Mouse (Mus musculus): ENCODE data around the gene Tfrc. TPM values are rescaled to one million over a fixed set of nuclear protein-coding genes. Genes with fewer than 3 reads are reported as not detected.

Gene Tfrc
- polyA plus RNA-seq, 1 experiment from 2014 or later, result 40.2 TPM

GRCm38 (mm10) chr16:32628140-32628539, 19.4 kb downstream of the Tfrc start:
- Histone ChIP-seq H3K4me1 (ENCODE audit: control insufficient read depth, insufficient read depth, low read length) (no peaks in the 10 kb centered on the region), H3K9me3 (ENCODE audit: control insufficient read depth, low read length) (no peaks in the 10 kb centered on the region), H3K4me3 (ENCODE audit: low read depth, low read length) (no peak overlapping the region), H3K4me2 (ENCODE audit: low read depth, low read length) (no peak overlapping the region), H3K27me3 (replicated peaks; ENCODE audit: control insufficient read depth, insufficient read depth, low read length) (no peaks in the 10 kb centered on the region), H3K27ac (replicated peaks; ENCODE audit: low read depth, low read length) (no peak overlapping the region), H3K9ac (ENCODE audit: low read depth, low read length) (no peak overlapping the region), H3K36me3 (ENCODE audit: control insufficient read depth, insufficient read depth, low read length) (peaks cover 69% of the 10 kb centered on the region)
- no peak for DNase-seq (ENCODE audit: low spot score)
- no peak for ATAC-seq (ENCODE audit: low read depth)
- WGBS, result 92% methylated on average over 8 of the region's 8 CpGs

- Histone ChIP-seq H3K27ac (replicated peaks; ENCODE audit: low read depth, low read length) (no peak overlapping the region), H3K9ac (ENCODE audit: low read depth, low read length) (no peak overlapping the region), H3K9me3 (ENCODE audit: control insufficient read depth, low read length) (no peaks in the 10 kb centered on the region), H3K4me1 (ENCODE audit: control insufficient read depth, insufficient read depth, low read length) (no peaks in the 10 kb centered on the region), H3K36me3 (ENCODE audit: control insufficient read depth, insufficient read depth, low read length) (peaks cover 34% of the 10 kb centered on the region), H3K27me3 (replicated peaks; ENCODE audit: control insufficient read depth, insufficient read depth, low read length) (no peaks in the 10 kb centered on the region), H3K4me3 (ENCODE audit: low read depth, low read length) (no peak overlapping the region), H3K4me2 (ENCODE audit: low read depth, low read length) (no peak overlapping the region)
- ATAC-seq (ENCODE audit: low read depth) (no peak), DNase-seq (ENCODE audit: low spot score) (no peak)
- WGBS, result 88% methylated on average over 4 of the region's 4 CpGs
Observed at GRCm38 (mm10) chr16:32632328-32632824, 23.7 kb downstream of the Tfrc start.

GRCm38 (mm10) chr16:32633486-32634012, 24.8 kb downstream of the Tfrc start:
- DNase-seq (ENCODE audit: low spot score) (no peak), ATAC-seq (ENCODE audit: low read depth) (no peak)
- H3K27ac ChIP-seq (replicated peaks; ENCODE audit: low read depth, low read length), result no peak overlapping the region
- WGBS, result 98% methylated on average over 4 of the region's 4 CpGs
- no peaks in the 10 kb centered on the region for H3K4me1 ChIP-seq (ENCODE audit: control insufficient read depth, insufficient read depth, low read length)
- no peak overlapping the region for H3K4me3 ChIP-seq (ENCODE audit: low read depth, low read length)
- H3K4me2 ChIP-seq (ENCODE audit: low read depth, low read length), result no peak overlapping the region
- H3K9ac ChIP-seq (ENCODE audit: low read depth, low read length), result no peak overlapping the region
- no peaks in the 10 kb centered on the region for H3K9me3 ChIP-seq (ENCODE audit: control insufficient read depth, low read length)
- no peaks in the 10 kb centered on the region for H3K27me3 ChIP-seq (replicated peaks; ENCODE audit: control insufficient read depth, insufficient read depth, low read length)
- peaks cover 27% of the 10 kb centered on the region for H3K36me3 ChIP-seq (ENCODE audit: control insufficient read depth, insufficient read depth, low read length)

GRCm38 (mm10) chr16:32634183-32634582, 25.5 kb downstream of the Tfrc start:
- H3K4me1 ChIP-seq (ENCODE audit: control insufficient read depth, insufficient read depth, low read length), result no peaks in the 10 kb centered on the region
- H3K36me3 ChIP-seq (ENCODE audit: control insufficient read depth, insufficient read depth, low read length), result peaks cover 21% of the 10 kb centered on the region

GRCm38 (mm10) chr16:32635314-32635713, 26.6 kb downstream of the Tfrc start:
- no peaks in the 10 kb centered on the region for H3K9me3 ChIP-seq (ENCODE audit: control insufficient read depth, low read length)
- WGBS, result 81% methylated on average over 3 of the region's 3 CpGs
- H3K4me2 ChIP-seq (ENCODE audit: low read depth, low read length), result no peak overlapping the region
- DNase-seq (ENCODE audit: low spot score) (peak; percentile 59), ATAC-seq (ENCODE audit: low read depth) (peak; percentile 55; the same call in 1 of the 2 replicates)
- H3K36me3 ChIP-seq (ENCODE audit: control insufficient read depth, insufficient read depth, low read length), result peaks cover 11% of the 10 kb centered on the region
- no peaks in the 10 kb centered on the region for H3K4me1 ChIP-seq (ENCODE audit: control insufficient read depth, insufficient read depth, low read length)
- H3K27ac ChIP-seq (replicated peaks; ENCODE audit: low read depth, low read length), result no peak overlapping the region
- no peak overlapping the region for H3K9ac ChIP-seq (ENCODE audit: low read depth, low read length)
- H3K4me3 ChIP-seq (ENCODE audit: low read depth, low read length), result no peak overlapping the region
- no peaks in the 10 kb centered on the region for H3K27me3 ChIP-seq (replicated peaks; ENCODE audit: control insufficient read depth, insufficient read depth, low read length)

More at GRCm38 (mm10) chr16:32634183-32634582, 25.5 kb downstream of the Tfrc start:
- no peak overlapping the region for H3K27ac ChIP-seq (replicated peaks; ENCODE audit: low read depth, low read length)
- 77% methylated on average over 5 of the region's 5 CpGs for WGBS
- H3K27me3 ChIP-seq (replicated peaks; ENCODE audit: control insufficient read depth, insufficient read depth, low read length), result no peaks in the 10 kb centered on the region
- H3K4me3 ChIP-seq (ENCODE audit: low read depth, low read length), result no peak overlapping the region
- H3K9ac ChIP-seq (ENCODE audit: low read depth, low read length), result no peak overlapping the region
- ATAC-seq (ENCODE audit: low read depth) (no peak), DNase-seq (ENCODE audit: low spot score) (no peak)
- no peak overlapping the region for H3K4me2 ChIP-seq (ENCODE audit: low read depth, low read length)
- H3K9me3 ChIP-seq (ENCODE audit: control insufficient read depth, low read length), result no peaks in the 10 kb centered on the region

- peaks cover 7% of the 10 kb centered on the region for H3K36me3 ChIP-seq (ENCODE audit: control insufficient read depth, insufficient read depth, low read length)
- no peak for DNase-seq (ENCODE audit: low spot score)
- H3K9ac ChIP-seq (ENCODE audit: low read depth, low read length), result no peak overlapping the region
- WGBS, result 78% methylated on average over 3 of the region's 3 CpGs
- H3K4me1 ChIP-seq (ENCODE audit: control insufficient read depth, insufficient read depth, low read length), result no peaks in the 10 kb centered on the region
- no peak overlapping the region for H3K4me2 ChIP-seq (ENCODE audit: low read depth, low read length)
- no peak for ATAC-seq (ENCODE audit: low read depth)
- no peak overlapping the region for H3K4me3 ChIP-seq (ENCODE audit: low read depth, low read length)
- no peak overlapping the region for H3K27ac ChIP-seq (replicated peaks; ENCODE audit: low read depth, low read length)
- H3K9me3 ChIP-seq (ENCODE audit: control insufficient read depth, low read length), result no peaks in the 10 kb centered on the region
- no peaks in the 10 kb centered on the region for H3K27me3 ChIP-seq (replicated peaks; ENCODE audit: control insufficient read depth, insufficient read depth, low read length)
Observed at GRCm38 (mm10) chr16:32636331-32636730, 27.6 kb downstream of the Tfrc start.

- no peak overlapping the region for H3K9ac ChIP-seq (ENCODE audit: low read depth, low read length)
Observed at GRCm38 (mm10) chr16:32636871-32637521, 28.3 kb downstream of the Tfrc start.

GRCm38 (mm10) chr16:32638476-32638875, 29.8 kb downstream of the Tfrc start:
- Histone ChIP-seq H3K4me3 (ENCODE audit: low read depth, low read length) (no peak overlapping the region), H3K36me3 (ENCODE audit: control insufficient read depth, insufficient read depth, low read length) (no peaks in the 10 kb centered on the region), H3K9ac (ENCODE audit: low read depth, low read length) (no peak overlapping the region), H3K27me3 (replicated peaks; ENCODE audit: control insufficient read depth, insufficient read depth, low read length) (no peaks in the 10 kb centered on the region), H3K4me1 (ENCODE audit: control insufficient read depth, insufficient read depth, low read length) (no peaks in the 10 kb centered on the region), H3K27ac (replicated peaks; ENCODE audit: low read depth, low read length) (no peak overlapping the region), H3K9me3 (ENCODE audit: control insufficient read depth, low read length) (no peaks in the 10 kb centered on the region), H3K4me2 (ENCODE audit: low read depth, low read length) (no peak overlapping the region)
- ATAC-seq (ENCODE audit: low read depth) (peak; percentile 67; the same call in 1 of the 2 replicates), DNase-seq (ENCODE audit: low spot score) (peak; percentile 91)
- WGBS, result 10% methylated on average over 8 of the region's 8 CpGs

More at GRCm38 (mm10) chr16:32636871-32637521, 28.3 kb downstream of the Tfrc start:
- no peak overlapping the region for H3K4me3 ChIP-seq (ENCODE audit: low read depth, low read length)
- DNase-seq (ENCODE audit: low spot score) (no peak), ATAC-seq (ENCODE audit: low read depth) (no peak)
- 35% methylated on average over 6 of the region's 6 CpGs for WGBS
- no peaks in the 10 kb centered on the region for H3K4me1 ChIP-seq (ENCODE audit: control insufficient read depth, insufficient read depth, low read length)
- no peaks in the 10 kb centered on the region for H3K9me3 ChIP-seq (ENCODE audit: control insufficient read depth, low read length)
- no peak overlapping the region for H3K4me2 ChIP-seq (ENCODE audit: low read depth, low read length)
- peaks cover 5% of the 10 kb centered on the region for H3K36me3 ChIP-seq (ENCODE audit: control insufficient read depth, insufficient read depth, low read length)
- no peak overlapping the region for H3K27ac ChIP-seq (replicated peaks; ENCODE audit: low read depth, low read length)
- H3K27me3 ChIP-seq (replicated peaks; ENCODE audit: control insufficient read depth, insufficient read depth, low read length), result no peaks in the 10 kb centered on the region

- H3K4me3 ChIP-seq (ENCODE audit: low read depth, low read length), result no peak overlapping the region
- 41% methylated on average over 5 of the region's 5 CpGs for WGBS
- H3K27me3 ChIP-seq (replicated peaks; ENCODE audit: control insufficient read depth, insufficient read depth, low read length), result no peaks in the 10 kb centered on the region
- no peak overlapping the region for H3K4me2 ChIP-seq (ENCODE audit: low read depth, low read length)
- H3K27ac ChIP-seq (replicated peaks; ENCODE audit: low read depth, low read length), result no peak overlapping the region
- H3K9ac ChIP-seq (ENCODE audit: low read depth, low read length), result no peak overlapping the region
- DNase-seq (ENCODE audit: low spot score) (peak; percentile 76), ATAC-seq (ENCODE audit: low read depth) (no peak)
- H3K4me1 ChIP-seq (ENCODE audit: control insufficient read depth, insufficient read depth, low read length), result peaks cover 4% of the 10 kb centered on the region
- no peaks in the 10 kb centered on the region for H3K36me3 ChIP-seq (ENCODE audit: control insufficient read depth, insufficient read depth, low read length)
- no peaks in the 10 kb centered on the region for H3K9me3 ChIP-seq (ENCODE audit: control insufficient read depth, low read length)
Observed at GRCm38 (mm10) chr16:32640096-32640495, 31.4 kb downstream of the Tfrc start.

Measured in embryonic facial prominence, embryonic 14.5 days (tissue).